Mouse (Mus musculus) heart, postnatal 0 days (tissue): ENCODE data around the gene Rfx2. TPM values are rescaled to one million over a fixed set of nuclear protein-coding genes. Genes with fewer than 3 reads are reported as not detected.

Experiments
- ATAC-seq: fragments of 200-750 bp; cut with Nextera tagmentation; 2 replicates; pipeline ENCODE4 v1.8.0; 2017; ENCODE audit warnings: low read depth, moderate number of reproducible peaks, moderate library complexity; ENCODE audit not compliant: insufficient read depth
- DNase-seq: peaks from one replicate; pipeline ENCODE4 v3.0.0-alpha.2; 2016; ENCODE audit warnings: low spot score
- H3K27ac ChIP-seq: fragments of 300-500 bp; sonication (generic); 2 replicates; pipeline ENCODE4 v1.5.1; 2014; ENCODE audit warnings: low read depth, mild to moderate bottlenecking
- H3K27me3 ChIP-seq: fragments of 300-500 bp; sonication (generic); 2 replicates; pipeline ENCODE4 v1.6.1; 2014; ENCODE audit warnings: low read length, mixed read lengths; ENCODE audit not compliant: control insufficient read depth, insufficient read depth
- H3K36me3 ChIP-seq: fragments of 300-500 bp; sonication (generic); replicated peaks from 2 replicates; pipeline ENCODE4 v1.6.1; 2014; ENCODE audit warnings: low read length, mixed read lengths; ENCODE audit not compliant: control insufficient read depth, insufficient read depth
- H3K4me1 ChIP-seq: fragments of 300-500 bp; sonication (generic); 2 replicates; pipeline ENCODE4 v1.6.1; 2014; ENCODE audit warnings: antibody characterized with exemption; ENCODE audit not compliant: control insufficient read depth, insufficient read depth
- H3K4me2 ChIP-seq: fragments of 300-500 bp; sonication (generic); 2 replicates; pipeline ENCODE4 v1.6.1; 2014; ENCODE audit warnings: low read depth, mild to moderate bottlenecking, low read length, moderate library complexity
- H3K4me3 ChIP-seq: fragments of 300-500 bp; sonication (generic); 2 replicates; pipeline ENCODE4 v1.5.1; 2014; ENCODE audit warnings: low read depth, low read length
- H3K9ac ChIP-seq: fragments of 300-500 bp; sonication (generic); replicated peaks from 2 replicates; pipeline ENCODE4 v1.6.1; 2014; ENCODE audit warnings: low read depth, low read length, mixed read lengths
- H3K9me3 ChIP-seq: fragments of 300-500 bp; sonication (generic); replicated peaks from 2 replicates; pipeline ENCODE4 v1.6.1; 2016; ENCODE audit warnings: low read length; ENCODE audit not compliant: control insufficient read depth
- CTCF ChIP-seq: IDR thresholded peaks from 2 replicates; pipeline ENCODE4 v1.5.1; 2016; ENCODE audit warnings: antibody characterized with exemption, control low read depth, low read depth
- EP300 ChIP-seq: IDR thresholded peaks from 2 replicates; pipeline ENCODE4 v1.6.1; 2016; ENCODE audit warnings: antibody characterized with exemption, low read depth
- WGBS: fragments of 180-500 bp; shearing (Covaris S2); extraction: QIAGEN DNeasy Blood & Tissue Kit; methylation state at CpG from one replicate; pipeline ENCODE4 v1.1.7; 2014; 5-methylcytosine and 5-hydroxymethylcytosine counted together
- polyA plus RNA-seq: library from polyadenylated mRNA; unstranded; fragments of >200 nt; fragmentation: Nextera tagmentation; extraction: Ambion mirVana; gene quantifications from 2 replicates; pipeline ENCODE4 v1.2.1, GENCODE M21; 2015
- total RNA-seq: library from RNA; depleted of rRNA; stranded (reverse); fragments of >200 nt; gene quantifications from 2 replicates; pipeline ENCODE4 v1.2.3, GENCODE M21; 2014; ENCODE audit warnings: low replicate concordance; rRNA removed

Rfx2 gene
- total and polyA plus RNA-seq, 2 experiments from 2014 or later = 3.5 to 17.9 TPM

DNA sequence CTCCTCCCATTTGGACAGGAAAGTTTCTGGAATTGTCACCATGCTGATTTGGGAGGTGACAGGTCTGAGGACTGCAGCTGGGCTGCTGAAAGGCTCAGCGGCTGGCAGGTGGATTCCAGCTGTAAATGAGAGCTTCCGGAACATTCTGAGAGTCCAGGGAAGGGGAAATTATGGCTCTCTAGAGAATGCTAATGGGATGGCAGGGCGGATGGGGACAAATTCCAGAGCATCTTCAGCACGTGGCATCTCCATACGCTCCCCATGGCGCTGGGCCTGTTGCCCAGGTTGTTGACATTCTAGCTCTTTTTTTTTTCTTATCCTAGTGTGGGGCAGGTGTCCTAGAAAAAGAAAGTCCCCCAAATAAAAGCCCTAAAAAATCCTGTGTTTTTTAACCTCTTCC, 101.7 kb downstream of the Rfx2 start:
- WGBS = 17% methylated on average over 6 of the region's 6 CpGs
- Histone ChIP-seq H3K4me3 (no peak overlapping the region), H3K36me3 (0 out of 2 replicates have a peak, but pooled peaks cover under 1% of the 10 kb centered on the region), H3K4me1 (peaks cover 18% of the 10 kb centered on the region), H3K27me3 (no peaks in the 10 kb centered on the region), H3K4me2 (no peak overlapping the region), H3K9me3 (no peaks in the 10 kb centered on the region), H3K9ac (no peak overlapping the region), H3K27ac (0 out of 2 replicates have a peak overlapping the region, but pooled peaks have one; percentile 49)
- peak; percentile 55 for DNase-seq
- ATAC-seq = peak; percentile 22
- TF ChIP-seq CTCF (no peak), EP300 (0 out of 2 replicates have a peak, but pooled peaks have one; percentile 47)

DNA sequence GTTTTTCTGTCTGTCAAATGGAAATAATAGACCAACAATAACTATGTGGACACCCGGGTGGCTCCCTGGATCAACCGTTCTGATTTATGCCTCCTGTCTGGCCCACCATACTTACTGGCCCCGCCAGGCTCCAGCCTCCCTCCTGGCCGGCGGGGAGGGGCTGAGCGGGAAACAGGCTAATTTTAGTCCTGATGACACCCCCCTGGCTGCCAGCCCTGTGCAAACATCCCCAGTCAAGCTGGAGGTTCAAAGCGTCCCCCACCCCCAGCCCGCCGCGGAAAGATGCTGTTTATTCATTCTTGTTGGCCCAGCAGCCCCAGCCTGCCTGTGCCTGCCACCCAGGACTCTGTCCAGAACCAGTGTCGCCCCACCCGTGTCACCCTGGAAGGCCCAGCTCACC, 102.7 kb downstream of the Rfx2 start:
- H3K4me3 ChIP-seq = no peak overlapping the region
- peak; percentile 39 for DNase-seq
- H3K27ac ChIP-seq = peak overlapping the region; percentile 49

DNA sequence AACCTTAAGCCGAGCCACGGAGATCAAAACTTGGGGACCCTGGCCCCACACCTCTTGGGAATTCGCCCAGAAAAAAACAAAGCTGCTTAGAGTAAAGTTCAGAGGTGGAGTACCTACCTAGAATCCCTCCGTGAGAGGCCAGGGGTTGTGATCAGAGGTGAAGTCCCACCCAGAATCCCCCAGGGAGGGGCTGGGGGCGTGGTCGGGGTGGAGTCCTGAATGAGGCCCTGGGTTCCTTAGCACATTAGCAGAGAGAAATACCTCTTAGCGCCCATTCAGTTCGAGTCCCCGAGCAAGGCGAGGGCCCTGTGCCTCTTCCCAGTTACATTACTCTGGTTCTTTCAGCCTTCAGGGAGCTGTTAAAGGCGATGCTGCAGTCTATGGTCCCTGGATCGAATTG, 103.2 kb downstream of the Rfx2 start:
- H3K9me3 ChIP-seq = no peaks in the 10 kb centered on the region
- ATAC-seq = 0 out of 2 replicates have a peak, but pooled peaks have one; percentile 24
- H3K4me2 ChIP-seq = 0 out of 2 replicates have a peak overlapping the region, but pooled peaks have one; percentile 22
- no peak for DNase-seq
- TF ChIP-seq EP300 = no peak
- no peak for TF ChIP-seq CTCF
- peak overlapping the region; percentile 49 for H3K27ac ChIP-seq
- H3K4me3 ChIP-seq = no peak overlapping the region
- no peak overlapping the region for H3K9ac ChIP-seq
- peaks cover 18% of the 10 kb centered on the region for H3K4me1 ChIP-seq
- peaks cover 14% of the 10 kb centered on the region for H3K36me3 ChIP-seq
- 9% methylated on average over 12 of the region's 12 CpGs for WGBS
- H3K27me3 ChIP-seq = no peaks in the 10 kb centered on the region

More for the DNA sequence above, 102.7 kb downstream of the Rfx2 start:
- no peaks in the 10 kb centered on the region for H3K9me3 ChIP-seq
- H3K4me1 ChIP-seq = peaks cover 18% of the 10 kb centered on the region
- H3K27me3 ChIP-seq = no peaks in the 10 kb centered on the region
- peak overlapping the region; percentile 22; the same call in 1 of the 2 replicates for H3K4me2 ChIP-seq
- peaks cover 9% of the 10 kb centered on the region for H3K36me3 ChIP-seq
- H3K9ac ChIP-seq = no peak overlapping the region
- TF ChIP-seq CTCF (no peak), EP300 (no peak)
- peak; percentile 66 for ATAC-seq
- 8% methylated on average over 12 of the region's 12 CpGs for WGBS

DNA sequence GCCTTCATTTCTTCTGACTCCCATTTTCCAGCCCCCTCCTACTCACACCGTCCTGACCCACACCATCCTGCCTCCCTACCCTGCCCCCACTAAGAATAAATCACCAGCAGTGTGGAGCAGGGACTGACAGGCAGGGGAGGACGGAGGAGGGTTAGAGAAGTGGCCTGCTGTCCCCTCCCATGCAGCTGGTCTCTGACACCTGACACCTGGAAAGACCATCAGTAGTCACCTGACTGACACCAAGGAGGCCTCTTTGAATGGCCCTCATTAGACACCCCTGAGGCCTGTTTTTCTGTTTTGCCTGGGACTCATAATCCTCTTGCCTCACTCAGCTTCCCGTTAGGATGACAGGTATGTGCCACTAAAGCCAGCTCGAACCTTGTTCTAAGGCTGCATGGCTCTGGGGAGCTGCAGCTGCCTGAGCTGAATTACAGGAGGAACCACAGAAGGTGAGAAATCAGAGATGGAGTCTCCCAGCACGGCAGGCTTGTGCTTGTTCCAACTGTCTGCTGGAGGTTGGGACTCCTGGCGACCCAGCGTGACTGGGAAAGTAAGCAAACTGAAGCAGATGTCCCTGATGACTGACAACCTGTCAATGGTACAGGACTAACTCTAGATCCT, 103.7 kb downstream of the Rfx2 start:
- Histone ChIP-seq H3K4me3 (no peak overlapping the region), H3K36me3 (peaks cover 19% of the 10 kb centered on the region), H3K27me3 (no peaks in the 10 kb centered on the region), H3K9me3 (no peaks in the 10 kb centered on the region), H3K4me2 (no peak overlapping the region), H3K4me1 (peaks cover 18% of the 10 kb centered on the region), H3K9ac (no peak overlapping the region), H3K27ac (peak overlapping the region; percentile 49; the same call in 1 of the 2 replicates)
- WGBS = 21% methylated on average over 7 of the region's 7 CpGs
- DNase-seq = no peak
- ATAC-seq = no peak
- TF ChIP-seq CTCF = no peak
- TF ChIP-seq EP300 = no peak

Other genes with a start within 250 kb of the Rfx2 start
- gene Safb2, start 246.4 kb downstream of the Rfx2 start, total RNA-seq = 16.4 and 63.4 TPM in 2 replicates
- gene Safb2, start 246.4 kb downstream of the Rfx2 start, polyA plus RNA-seq = 22.9 and 24.9 TPM in 2 replicates
- 15.4 and 39.8 TPM in 2 replicates for gene Safb, start 246.2 kb downstream of the Rfx2 start, total RNA-seq
- 52.9 and 55.5 TPM in 2 replicates for gene Safb, start 246.2 kb downstream of the Rfx2 start, polyA plus RNA-seq
- gene 2410015M20Rik, start 221.2 kb downstream of the Rfx2 start, total RNA-seq = 199 and 207 TPM in 2 replicates
- gene 2410015M20Rik, start 221.2 kb downstream of the Rfx2 start, polyA plus RNA-seq = 527 and 554 TPM in 2 replicates
- gene Rpl36, start 217.6 kb downstream of the Rfx2 start, total RNA-seq = 1,192 and 2,008 TPM in 2 replicates
- 1,600 and 1,704 TPM in 2 replicates for gene Rpl36, start 217.6 kb downstream of the Rfx2 start, polyA plus RNA-seq
- 109 and 115 TPM in 2 replicates for gene Lonp1, start 204.1 kb downstream of the Rfx2 start, total RNA-seq
- gene Lonp1, start 204.1 kb downstream of the Rfx2 start, polyA plus RNA-seq = 43.6 and 46.4 TPM in 2 replicates
- gene Catsperd, start 202.9 kb downstream of the Rfx2 start, total RNA-seq = not detected in 2 replicates
- 0.20 and 0.23 TPM in 2 replicates for gene Catsperd, start 202.9 kb downstream of the Rfx2 start, polyA plus RNA-seq
- 60.9 and 64.7 TPM in 2 replicates for gene Ranbp3, start 157.7 kb downstream of the Rfx2 start, total RNA-seq
- gene Ranbp3, start 157.7 kb downstream of the Rfx2 start, polyA plus RNA-seq = 38.8 and 40.6 TPM in 2 replicates
- 892 and 948 TPM in 2 replicates for gene Ndufa11, start 113.2 kb downstream of the Rfx2 start, total RNA-seq
- gene Ndufa11, start 113.2 kb downstream of the Rfx2 start, polyA plus RNA-seq = 1,914 and 1,978 TPM in 2 replicates
- 15.1 and 16.3 TPM in 2 replicates for gene Vmac, start 113.0 kb downstream of the Rfx2 start, total RNA-seq
- gene Vmac, start 113.0 kb downstream of the Rfx2 start, polyA plus RNA-seq = 10.7 and 11.0 TPM in 2 replicates
- 83.1 and 104 TPM in 2 replicates for gene Nrtn, start 73.5 kb downstream of the Rfx2 start, total RNA-seq
- 33.9 and 35.5 TPM in 2 replicates for gene Nrtn, start 73.5 kb downstream of the Rfx2 start, polyA plus RNA-seq
- 25.8 and 28.9 TPM in 2 replicates for gene Dus3l, start 66.3 kb downstream of the Rfx2 start, total RNA-seq
- 21.1 and 23.0 TPM in 2 replicates for gene Dus3l, start 66.3 kb downstream of the Rfx2 start, polyA plus RNA-seq
- gene Prr22, start 60.8 kb downstream of the Rfx2 start, total RNA-seq = 0.62 TPM in 1 of 2 replicates, not detected in the other
- gene Prr22, start 60.8 kb downstream of the Rfx2 start, polyA plus RNA-seq = 0.49 and 0.67 TPM in 2 replicates
- gene Acsbg2, start 43.4 kb upstream of the Rfx2 start, total RNA-seq = not detected in 2 replicates
- 0.04 TPM in 1 of 2 replicates, not detected in the other for gene Acsbg2, start 43.4 kb upstream of the Rfx2 start, polyA plus RNA-seq
- gene 1700061G19Rik, start 44.5 kb upstream of the Rfx2 start, total RNA-seq = not detected in 2 replicates
- gene 1700061G19Rik, start 44.5 kb upstream of the Rfx2 start, polyA plus RNA-seq = 0.36 TPM in 2 replicates
- 29.8 and 48.5 TPM in 2 replicates for gene Mllt1, start 104.4 kb upstream of the Rfx2 start, total RNA-seq
- gene Mllt1, start 104.4 kb upstream of the Rfx2 start, polyA plus RNA-seq = 14.4 and 15.3 TPM in 2 replicates
- not detected in 2 replicates for gene Acer1, start 151.1 kb upstream of the Rfx2 start, total RNA-seq
- 0.05 TPM in 1 of 2 replicates, not detected in the other for gene Acer1, start 151.1 kb upstream of the Rfx2 start, polyA plus RNA-seq
- 116 and 186 TPM in 2 replicates for gene Clpp, start 159.3 kb upstream of the Rfx2 start, total RNA-seq
- gene Clpp, start 159.3 kb upstream of the Rfx2 start, polyA plus RNA-seq = 119 and 124 TPM in 2 replicates
- 85.1 and 96.2 TPM in 2 replicates for gene Alkbh7, start 166.3 kb upstream of the Rfx2 start, total RNA-seq
- 83.8 and 89.1 TPM in 2 replicates for gene Alkbh7, start 166.3 kb upstream of the Rfx2 start, polyA plus RNA-seq
- not detected in 2 replicates for gene Pspn, start 169.0 kb upstream of the Rfx2 start, total RNA-seq
- 0.27 TPM in 2 replicates for gene Pspn, start 169.0 kb upstream of the Rfx2 start, polyA plus RNA-seq
- gene Gtf2f1, start 180.3 kb upstream of the Rfx2 start, total RNA-seq = 20.7 and 22.9 TPM in 2 replicates
- 30.4 and 31.9 TPM in 2 replicates for gene Gtf2f1, start 180.3 kb upstream of the Rfx2 start, polyA plus RNA-seq
- gene Gm17949, start 180.5 kb upstream of the Rfx2 start, total RNA-seq = not detected in 2 replicates
- 0.19 and 0.45 TPM in 2 replicates for gene Gm17949, start 180.5 kb upstream of the Rfx2 start, polyA plus RNA-seq
- 40.7 and 55.0 TPM in 2 replicates for gene Khsrp, start 200.5 kb upstream of the Rfx2 start, total RNA-seq
- gene Khsrp, start 200.5 kb upstream of the Rfx2 start, polyA plus RNA-seq = 16.0 and 18.2 TPM in 2 replicates
- gene Slc25a41, start 210.6 kb upstream of the Rfx2 start, total RNA-seq = not detected in 2 replicates
- gene Slc25a41, start 210.6 kb upstream of the Rfx2 start, polyA plus RNA-seq = not detected in 2 replicates
- gene Crb3, start 228.1 kb upstream of the Rfx2 start, total RNA-seq = 1.7 TPM in 1 of 2 replicates, not detected in the other
- 0.66 and 0.77 TPM in 2 replicates for gene Crb3, start 228.1 kb upstream of the Rfx2 start, polyA plus RNA-seq
- 43.9 and 47.5 TPM in 2 replicates for gene Slc25a23, start 228.8 kb upstream of the Rfx2 start, total RNA-seq
- gene Slc25a23, start 228.8 kb upstream of the Rfx2 start, polyA plus RNA-seq = 12.3 and 13.3 TPM in 2 replicates
- gene Dennd1c, start 247.5 kb upstream of the Rfx2 start, total RNA-seq = 0.43 and 2.1 TPM in 2 replicates
- 0.70 and 0.96 TPM in 2 replicates for gene Dennd1c, start 247.5 kb upstream of the Rfx2 start, polyA plus RNA-seq